Mouse (Mus musculus): ENCODE data around the gene Ftl1. TPM values are rescaled to one million over a fixed set of nuclear protein-coding genes. Genes with fewer than 3 reads are reported as not detected.
"Not testable (repeated sequence)": the region's sequence is repeated elsewhere in the genome, so short reads cannot be mapped to it uniquely, and the experiment has no call there.

The Ftl1 gene
- polyA plus RNA-seq, 1 experiment from 2014 or later, result 5,581 TPM

DNA sequence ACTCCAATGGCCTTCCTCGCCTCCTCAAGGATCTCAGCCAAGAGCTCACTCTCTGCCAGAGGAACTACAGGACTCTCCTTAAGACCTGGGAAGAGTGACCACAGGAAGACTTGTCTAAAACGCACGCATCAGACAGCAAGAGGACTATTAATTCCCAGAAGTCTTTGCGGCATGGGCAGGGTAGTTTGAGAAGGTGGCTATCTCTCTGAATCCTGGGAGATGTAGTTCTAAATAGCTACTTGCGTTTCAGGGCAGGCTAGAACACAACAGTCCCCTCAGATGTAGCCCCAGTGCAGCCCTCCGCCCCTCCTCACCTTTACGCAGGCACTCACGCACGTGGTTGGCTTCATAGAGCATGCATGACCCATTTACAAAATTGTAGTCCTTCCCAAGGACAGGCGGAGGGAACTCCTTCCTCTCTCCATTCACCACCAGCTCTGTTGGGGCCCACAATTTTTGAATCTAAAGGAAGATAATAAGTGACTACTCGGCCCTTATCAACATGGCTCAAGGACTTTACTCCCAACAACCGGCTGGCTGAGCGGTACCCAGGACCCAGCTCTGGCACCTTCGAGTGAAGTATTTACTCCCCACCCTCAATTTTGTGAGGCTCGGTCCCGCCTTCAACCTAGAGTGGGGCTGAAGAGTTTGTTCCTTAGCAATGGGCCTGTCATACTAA is 15.7 kb upstream of the Ftl1 start:
- peak overlapping the region; percentile 51 for H3K4me2 ChIP-seq (replicated peaks)
- H3K36me3 ChIP-seq, result no peaks in the 10 kb centered on the region
- ATAC-seq, result peak; percentile 79
- no peaks in the 10 kb centered on the region for H3K27me3 ChIP-seq (replicated peaks)
- H3K4me3 ChIP-seq (replicated peaks), result no peak overlapping the region; the same call in 1 of the 2 replicates
- 0 out of 2 replicates have a peak, but pooled peaks cover 5% of the 10 kb centered on the region for H3K4me1 ChIP-seq (replicated peaks)
- 56% methylated on average over 16 of the region's 16 CpGs for WGBS
- no peaks in the 10 kb centered on the region for H3K9me3 ChIP-seq
- H3K9ac ChIP-seq, result no peak overlapping the region
- H3K27ac ChIP-seq, result peak overlapping the region; percentile 45; the same call in 1 of the 2 replicates

- no peak overlapping the region for H3K4me2 ChIP-seq (replicated peaks)
- no peak overlapping the region for H3K9ac ChIP-seq
- no peak for ATAC-seq
- 9% methylated on average over 3 of the region's 3 CpGs for WGBS
- H3K4me3 ChIP-seq (replicated peaks), result no peak overlapping the region
- H3K4me1 ChIP-seq (replicated peaks), result peaks cover 11% of the 10 kb centered on the region
- no peaks in the 10 kb centered on the region for H3K9me3 ChIP-seq
- no peaks in the 10 kb centered on the region for H3K36me3 ChIP-seq
- H3K27me3 ChIP-seq (replicated peaks), result no peaks in the 10 kb centered on the region
- H3K27ac ChIP-seq, result no peak overlapping the region
Measured at GRCm38 (mm10) chr7:45470869-45471268, 11.2 kb upstream of the Ftl1 start.

DNA sequence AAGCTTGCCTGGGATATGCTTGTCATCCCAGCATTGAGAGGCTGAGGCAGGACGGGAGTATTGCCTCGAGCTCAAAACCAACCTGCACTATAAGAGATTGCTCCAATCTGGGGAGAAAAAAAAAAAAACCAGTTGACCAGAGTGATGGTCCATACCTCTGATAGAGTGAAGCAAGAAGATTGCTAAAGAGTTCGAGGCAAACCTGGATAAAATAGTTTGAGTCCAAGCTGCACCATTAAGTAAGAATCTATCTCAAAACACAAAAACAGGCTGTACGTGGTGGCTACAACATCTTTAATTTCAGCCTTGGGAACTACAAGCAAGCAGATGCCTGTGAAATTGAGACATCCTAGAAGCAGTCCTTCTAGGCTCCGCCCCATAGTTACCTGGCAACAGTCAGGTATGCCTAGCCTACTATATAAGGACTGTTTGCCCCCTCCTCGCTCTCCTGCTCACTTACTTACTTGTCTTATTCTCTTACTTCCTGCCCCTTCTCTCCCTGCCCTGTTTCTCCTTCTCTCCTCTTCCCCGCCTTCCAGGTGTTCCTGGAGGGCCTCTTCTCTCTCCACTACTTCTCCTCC is 7.5 kb upstream of the Ftl1 start:
- no peaks in the 10 kb centered on the region for H3K9me3 ChIP-seq
- WGBS, result 28% methylated on average over 7 of the region's 7 CpGs
- H3K27ac ChIP-seq, result no peak overlapping the region
- peak; percentile 48; the same call in 1 of the 2 replicates for ATAC-seq
- H3K4me2 ChIP-seq (replicated peaks), result peak overlapping the region; percentile 89
- H3K27me3 ChIP-seq (replicated peaks), result no peaks in the 10 kb centered on the region
- H3K36me3 ChIP-seq, result peaks cover 16% of the 10 kb centered on the region
- H3K4me1 ChIP-seq (replicated peaks), result peaks cover 18% of the 10 kb centered on the region
- peak overlapping the region; percentile 90; the same call in 1 of the 2 replicates for H3K9ac ChIP-seq
- peak overlapping the region; percentile 86 for H3K4me3 ChIP-seq (replicated peaks)

- ATAC-seq, result peak; percentile 86
- WGBS, result under 1% methylated on average over 58 of the region's 58 CpGs
- Histone ChIP-seq H3K36me3 (peaks cover 16% of the 10 kb centered on the region), H3K9me3 (no peaks in the 10 kb centered on the region), H3K9ac (peak within 1 kb of the TSS; percentile 90), H3K4me1 (replicated peaks) (peaks cover 23% of the 10 kb centered on the region), H3K27me3 (replicated peaks) (no peaks in the 10 kb centered on the region), H3K27ac (peak within 1 kb of the TSS; percentile 58), H3K4me3 (replicated peaks) (peak within 1 kb of the TSS; percentile 86), H3K4me2 (replicated peaks) (peak within 1 kb of the TSS; percentile 89)
Measured at GRCm38 (mm10) chr7:45466283-45467089, 6.8 kb upstream of the Ftl1 start, which contains the start of gene Bax. Bax (minus strand) TSS chr7:45466898.

GRCm38 (mm10) chr7:45465549-45465948 is 5.9 kb upstream of the Ftl1 start:
- H3K4me3 ChIP-seq (replicated peaks), result peak overlapping the region; percentile 86
- WGBS, result 74% methylated on average over 9 of the region's 9 CpGs
- H3K27ac ChIP-seq, result 0 out of 2 replicates have a peak overlapping the region, but pooled peaks have one; percentile 58
- ATAC-seq, result no peak
- H3K9ac ChIP-seq, result peak overlapping the region; percentile 90
- peak overlapping the region; percentile 89 for H3K4me2 ChIP-seq (replicated peaks)
- H3K27me3 ChIP-seq (replicated peaks), result no peaks in the 10 kb centered on the region
- peaks cover 16% of the 10 kb centered on the region for H3K36me3 ChIP-seq
- peaks cover 28% of the 10 kb centered on the region for H3K4me1 ChIP-seq (replicated peaks)
- no peaks in the 10 kb centered on the region for H3K9me3 ChIP-seq

DNA sequence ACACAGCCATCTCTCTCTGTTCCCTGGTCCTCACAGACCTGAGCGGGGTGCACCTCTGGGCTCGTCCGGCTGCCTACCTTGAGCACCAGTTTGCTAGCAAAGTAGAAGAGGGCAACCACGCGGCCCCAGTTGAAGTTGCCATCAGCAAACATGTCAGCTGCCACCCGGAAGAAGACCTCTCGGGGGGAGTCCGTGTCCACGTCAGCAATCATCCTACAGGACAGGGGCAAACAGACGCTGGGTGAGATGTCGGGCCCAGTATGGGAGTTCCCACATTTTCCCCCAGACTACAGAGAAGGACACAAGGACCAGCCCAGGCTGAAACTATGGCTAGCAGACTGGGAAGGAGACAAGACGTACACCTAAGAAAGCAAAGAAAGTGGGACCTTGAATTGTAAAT is 5.4 kb upstream of the Ftl1 start:
- H3K4me3 ChIP-seq (replicated peaks), result no peak overlapping the region
- H3K9me3 ChIP-seq, result no peaks in the 10 kb centered on the region
- no peak overlapping the region for H3K27ac ChIP-seq
- peaks cover 32% of the 10 kb centered on the region for H3K4me1 ChIP-seq (replicated peaks)
- 94% methylated on average over 12 of the region's 12 CpGs for WGBS
- ATAC-seq, result no peak
- H3K9ac ChIP-seq, result no peak overlapping the region
- no peaks in the 10 kb centered on the region for H3K27me3 ChIP-seq (replicated peaks)
- peak overlapping the region; percentile 89 for H3K4me2 ChIP-seq (replicated peaks)
- H3K36me3 ChIP-seq, result peaks cover 16% of the 10 kb centered on the region

GRCm38 (mm10) chr7:45463987-45464778 is 4.5 kb upstream of the Ftl1 start:
- 91% methylated on average over 7 of the region's 7 CpGs for WGBS
- Histone ChIP-seq H3K27ac (no peak overlapping the region), H3K4me2 (replicated peaks) (no peak overlapping the region), H3K36me3 (peaks cover 16% of the 10 kb centered on the region), H3K9me3 (no peaks in the 10 kb centered on the region), H3K9ac (no peak overlapping the region), H3K27me3 (replicated peaks) (no peaks in the 10 kb centered on the region), H3K4me1 (replicated peaks) (peaks cover 32% of the 10 kb centered on the region), H3K4me3 (replicated peaks) (no peak overlapping the region)
- ATAC-seq, result no peak

GRCm38 (mm10) chr7:45462868-45463267 is 3.2 kb upstream of the Ftl1 start:
- not testable (repeated sequence) for H3K27ac ChIP-seq; H3K27me3 ChIP-seq (replicated peaks); H3K4me2 ChIP-seq (replicated peaks); H3K4me3 ChIP-seq (replicated peaks); H3K9ac ChIP-seq; H3K9me3 ChIP-seq; ATAC-seq
- Histone ChIP-seq H3K36me3 (peaks cover 16% of the 10 kb centered on the region), H3K4me1 (replicated peaks) (peaks cover 38% of the 10 kb centered on the region)
- 76% methylated on average over 4 of the region's 4 CpGs for WGBS

- Histone ChIP-seq H3K4me3 (replicated peaks) (no peak overlapping the region), H3K9ac (no peak overlapping the region), H3K4me2 (replicated peaks) (no peak overlapping the region), H3K27me3 (replicated peaks) (no peaks in the 10 kb centered on the region), H3K4me1 (replicated peaks) (peaks cover 43% of the 10 kb centered on the region), H3K27ac (no peak overlapping the region), H3K9me3 (no peaks in the 10 kb centered on the region), H3K36me3 (peaks cover 16% of the 10 kb centered on the region)
- 80% methylated on average over 4 of the region's 4 CpGs for WGBS
- no peak for ATAC-seq
Measured at GRCm38 (mm10) chr7:45462325-45462724, 2.6 kb upstream of the Ftl1 start.

- Histone ChIP-seq H3K4me1 (replicated peaks) (peaks cover 44% of the 10 kb centered on the region), H3K9me3 (no peaks in the 10 kb centered on the region), H3K4me3 (replicated peaks) (no peak overlapping the region), H3K36me3 (peaks cover 21% of the 10 kb centered on the region), H3K9ac (no peak overlapping the region), H3K27me3 (replicated peaks) (no peaks in the 10 kb centered on the region), H3K4me2 (replicated peaks) (peak overlapping the region; percentile 14; the same call in 1 of the 2 replicates), H3K27ac (peak overlapping the region; percentile 89)
- no peak for ATAC-seq
- WGBS, result 71% methylated on average over 4 of the region's 4 CpGs
Measured at GRCm38 (mm10) chr7:45461781-45462180, 2.1 kb upstream of the Ftl1 start.

- H3K4me1 ChIP-seq (replicated peaks), result peaks cover 44% of the 10 kb centered on the region
- peak overlapping the region; percentile 57 for H3K4me2 ChIP-seq (replicated peaks)
- peak; percentile 2 for ATAC-seq
- H3K9me3 ChIP-seq, result no peaks in the 10 kb centered on the region
- peaks cover 21% of the 10 kb centered on the region for H3K36me3 ChIP-seq
- no peak overlapping the region for H3K9ac ChIP-seq
- peak overlapping the region; percentile 89 for H3K27ac ChIP-seq
- H3K4me3 ChIP-seq (replicated peaks), result no peak overlapping the region
- 46% methylated on average over 5 of the region's 5 CpGs for WGBS
- H3K27me3 ChIP-seq (replicated peaks), result no peaks in the 10 kb centered on the region
Measured at GRCm38 (mm10) chr7:45461326-45461725, 1.6 kb upstream of the Ftl1 start.
